8 mouse cellular contexts compared by ENCODE assay signal in genomic region chr4:59382131-59382530, GRCm38 (mm10). TPM values are rescaled to one million over a fixed set of nuclear protein-coding genes. Genes with fewer than 3 reads are reported as not detected.
DNase-seq lines count a peak whose midpoint lies in the region; ATAC-seq and TF ChIP-seq lines count a peak whose summit lies in the region.

No protein-coding gene starts in this region.

- H3K9ac ChIP-seq in lung, embryonic 15.5 days: no peak overlapping the region
- H3K9ac ChIP-seq in heart, embryonic 16.5 days (ENCODE audit: low read length): no peak overlapping the region
- H3K9ac ChIP-seq in limb, embryonic 13.5 days: no peak overlapping the region

- no peak for TF ChIP-seq POLR2A in lung, adult 2 months (IDR thresholded peaks at IDR 0.05; ENCODE audit: borderline replicate concordance, extremely low read depth, low read depth, low read length)
- no peak for TF ChIP-seq POLR2A in cerebellum, adult 2 months (IDR thresholded peaks at IDR 0.05; ENCODE audit: borderline replicate concordance, insufficient read depth, low read length)

- 0 out of 2 replicates have a peak, but pooled peaks have one; percentile 23 for ATAC-seq in lung, embryonic 15.5 days (ENCODE audit: borderline replicate concordance, extremely low read depth, low FRiP score, low TSS enrichment)
- no peak for ATAC-seq in heart, embryonic 16.5 days (replicated peaks; ENCODE audit: extremely low read depth, insufficient read depth, low FRiP score)
- ATAC-seq in limb, embryonic 13.5 days (ENCODE audit: low FRiP score, low read depth): no peak; the same call in 1 of the 2 replicates

- no peak overlapping the region for H3K4me3 ChIP-seq in lung, embryonic 15.5 days
- H3K4me3 ChIP-seq in lung, adult 2 months (replicated peaks; ENCODE audit: extremely low read depth, low read depth, low read length): no peak overlapping the region
- H3K4me3 ChIP-seq in heart, embryonic 16.5 days (ENCODE audit: low read length): no peak overlapping the region
- no peak overlapping the region for H3K4me3 ChIP-seq in limb, embryonic 13.5 days
- no peak overlapping the region for H3K4me3 ChIP-seq in cerebellum, adult 2 months (replicated peaks; ENCODE audit: insufficient read depth, low read depth, low read length)

- no peaks in the 10 kb centered on the region for H3K27me3 ChIP-seq in lung, embryonic 15.5 days
- no peaks in the 10 kb centered on the region for H3K27me3 ChIP-seq in heart, embryonic 16.5 days (ENCODE audit: control insufficient read depth, insufficient read depth, low read length)
- no peaks in the 10 kb centered on the region for H3K27me3 ChIP-seq in limb, embryonic 13.5 days
- no peaks in the 10 kb centered on the region for H3K27me3 ChIP-seq in cerebellum, adult 2 months (ENCODE audit: control insufficient read depth, insufficient read depth, low read length)

- no peak for DNase-seq in lung, adult 2 months
- peak; percentile 42 for DNase-seq in testis, postnatal 14 days (ENCODE audit: low spot score)
- no peak for DNase-seq in cerebellum, adult 2 months
- no peak for DNase-seq in Muller cell, postnatal 12 days (ENCODE audit: inconsistent ontology term)
- no peak for DNase-seq in cerebellum, adult 9-10 months

- no peak for TF ChIP-seq CTCF in lung, adult 2 months (IDR thresholded peaks at IDR 0.05; ENCODE audit: insufficient read depth, low read length)
- no peak for TF ChIP-seq CTCF in cerebellum, adult 2 months (IDR thresholded peaks at IDR 0.05; ENCODE audit: borderline replicate concordance, insufficient read depth, low read depth, low read length)

- 32% methylated on average over 12 of the region's 12 CpGs for WGBS in lung, embryonic 15.5 days
- 42% methylated on average over 12 of the region's 12 CpGs for WGBS in lung, adult 2 months
- 35% methylated on average over 12 of the region's 12 CpGs for WGBS in heart, embryonic 16.5 days
- 31% methylated on average over 12 of the region's 12 CpGs for WGBS in limb, embryonic 13.5 days
- 43% methylated on average over 12 of the region's 12 CpGs for WGBS in cerebellum, adult 2 months

- H3K4me2 ChIP-seq in lung, embryonic 15.5 days: peak overlapping the region; percentile 32
- H3K4me2 ChIP-seq in heart, embryonic 16.5 days (ENCODE audit: low read depth, low read length): peak overlapping the region; percentile 28; the same call in 1 of the 2 replicates
- peak overlapping the region; percentile 34 for H3K4me2 ChIP-seq in limb, embryonic 13.5 days (replicated peaks)

- no peaks in the 10 kb centered on the region for H3K9me3 ChIP-seq in lung, embryonic 15.5 days
- no peaks in the 10 kb centered on the region for H3K9me3 ChIP-seq in heart, embryonic 16.5 days (replicated peaks; ENCODE audit: control insufficient read depth, low read length)
- no peaks in the 10 kb centered on the region for H3K9me3 ChIP-seq in limb, embryonic 13.5 days

- H3K36me3 ChIP-seq in lung, embryonic 15.5 days: no peaks in the 10 kb centered on the region
- H3K36me3 ChIP-seq in heart, embryonic 16.5 days (ENCODE audit: control insufficient read depth, insufficient read depth): no peaks in the 10 kb centered on the region
- no peaks in the 10 kb centered on the region for H3K36me3 ChIP-seq in limb, embryonic 13.5 days

- no peak overlapping the region for H3K27ac ChIP-seq in lung, embryonic 15.5 days
- H3K27ac ChIP-seq in heart, embryonic 16.5 days (ENCODE audit: low read length): no peak overlapping the region
- H3K27ac ChIP-seq in limb, embryonic 13.5 days: no peak overlapping the region
- no peak overlapping the region for H3K27ac ChIP-seq in cerebellum, adult 2 months (ENCODE audit: insufficient read depth, low read length)

- peaks cover 26% of the 10 kb centered on the region for H3K4me1 ChIP-seq in lung, embryonic 15.5 days
- no peaks in the 10 kb centered on the region for H3K4me1 ChIP-seq in lung, adult 2 months (ENCODE audit: control insufficient read depth, insufficient read depth, low read length)
- peaks cover 6% of the 10 kb centered on the region; the same call in 1 of the 2 replicates for H3K4me1 ChIP-seq in heart, embryonic 16.5 days (ENCODE audit: control insufficient read depth, insufficient read depth, low read length)
- no peaks in the 10 kb centered on the region for H3K4me1 ChIP-seq in limb, embryonic 13.5 days
- H3K4me1 ChIP-seq in cerebellum, adult 2 months (ENCODE audit: control insufficient read depth, insufficient read depth, low read length): peaks cover 11% of the 10 kb centered on the region

RNA-seq across cellular contexts. Expression of gene Susd1, which starts 56.3 kb away (rescaled TPM):
- polyA plus RNA-seq in lung, embryonic 15.5 days (2015; fragmentation: Nextera tagmentation; extraction: Ambion mirVana): 7.8 and 8.0 TPM in 2 replicates
- polyA plus RNA-seq in lung, adult 2 months (2012; rRNA removed): 1.9 and 3.1 TPM in 2 replicates
- 4.7 and 7.5 TPM in 2 replicates for polyA plus RNA-seq in heart, embryonic 16.5 days (2015; fragmentation: Nextera tagmentation; extraction: Ambion mirVana)
- 1.8 and 2.1 TPM in 2 replicates for polyA plus RNA-seq in limb, embryonic 13.5 days (2015; fragmentation: Nextera tagmentation; extraction: Ambion mirVana)
- 3.5 and 4.0 TPM in 2 replicates for polyA plus RNA-seq in cerebellum, adult 2 months (2012; rRNA removed)
